Mouse (Mus musculus) C2C12 (cell line): Measurements from ENCODE around the gene Mybl2. TPM values are rescaled to one million over a fixed set of nuclear protein-coding genes. Genes with fewer than 3 reads are reported as not detected.

Experiments
- H3K27me3 ChIP-seq: one replicate; pipeline ENCODE4 v1.6.1; 2011; ENCODE audit not compliant: control insufficient read depth, insufficient read depth, insufficient read length
- H3K36me3 ChIP-seq: one replicate; pipeline ENCODE4 v1.6.1; 2011; ENCODE audit not compliant: control insufficient read depth, insufficient read depth
- H3K4me3 ChIP-seq: one replicate; pipeline ENCODE4 v1.5.1; 2011; ENCODE audit warnings: mild to moderate bottlenecking, control low read depth; ENCODE audit not compliant: poor library complexity, insufficient read depth, severe bottlenecking
- H3K79me2 ChIP-seq: one replicate; pipeline ENCODE4 v1.6.1; 2011; ENCODE audit not compliant: control insufficient read depth, insufficient read depth
- H3K79me3 ChIP-seq: one replicate; pipeline ENCODE4 v1.6.1; 2011; ENCODE audit warnings: low read depth, control low read depth
- H3ac ChIP-seq: one replicate; pipeline ENCODE3; 2011; ENCODE audit warnings: low read depth; ENCODE audit not compliant: control insufficient read depth, insufficient read length
- CEBPB ChIP-seq: IDR thresholded peaks from one replicate; pipeline ENCODE4 v1.6.1; 2011; ENCODE audit warnings: low read depth, mild to moderate bottlenecking, control low read depth, moderate library complexity
- CTCF ChIP-seq: IDR thresholded peaks from one replicate; pipeline ENCODE4 v1.5.1; 2011; ENCODE audit not compliant: control insufficient read depth, insufficient read depth, insufficient read length
- FOSL1 ChIP-seq: IDR thresholded peaks from one replicate; pipeline ENCODE4 v1.8.0; 2011; ENCODE audit warnings: mild to moderate bottlenecking, low read length; ENCODE audit not compliant: poor library complexity, insufficient read depth, severe bottlenecking
- MAX ChIP-seq: IDR thresholded peaks from one replicate; pipeline ENCODE4 v1.6.1; 2011; ENCODE audit warnings: mild to moderate bottlenecking, control low read depth
- MYOD1 ChIP-seq: IDR thresholded peaks from one replicate; pipeline ENCODE4 v1.6.1; 2011; ENCODE audit warnings: low read depth; ENCODE audit not compliant: control insufficient read depth, insufficient read length
- MYOG ChIP-seq: IDR thresholded peaks from one replicate; pipeline ENCODE4 v1.6.1; 2011; ENCODE audit not compliant: control insufficient read depth, insufficient read length; ENCODE audit errors: extremely low read depth
- USF1 ChIP-seq: IDR thresholded peaks from one replicate; pipeline ENCODE4 v1.6.1; 2011; ENCODE audit warnings: low read depth, mild to moderate bottlenecking, control low read depth, moderate library complexity
- polyA plus RNA-seq: library from polyadenylated mRNA; unstranded; fragments of >200 nt; fragmentation: generic; extraction: Trizol; gene quantifications from one replicate; pipeline ENCODE4 v1.2.1, GENCODE M21; 2012; ENCODE audit warnings: missing spikeins

The Mybl2 gene
- polyA plus RNA-seq, 1 experiment, result 37.8 TPM

GRCm38 (mm10) chr2:163084519-163084918 is 30.0 kb downstream of the Mybl2 start:
- Histone ChIP-seq H3K79me3 (no peaks in the 10 kb centered on the region), H3ac (no peak overlapping the region), H3K36me3 (peaks cover 24% of the 10 kb centered on the region), H3K79me2 (no peaks in the 10 kb centered on the region), H3K27me3 (no peaks in the 10 kb centered on the region), H3K4me3 (no peak overlapping the region)
- TF ChIP-seq CEBPB, result no peak
- TF ChIP-seq MAX, result no peak
- TF ChIP-seq MYOG, result no peak
- no peak for TF ChIP-seq USF1
- TF ChIP-seq CTCF, result no peak
- no peak for TF ChIP-seq MYOD1
- no peak for TF ChIP-seq FOSL1

DNA sequence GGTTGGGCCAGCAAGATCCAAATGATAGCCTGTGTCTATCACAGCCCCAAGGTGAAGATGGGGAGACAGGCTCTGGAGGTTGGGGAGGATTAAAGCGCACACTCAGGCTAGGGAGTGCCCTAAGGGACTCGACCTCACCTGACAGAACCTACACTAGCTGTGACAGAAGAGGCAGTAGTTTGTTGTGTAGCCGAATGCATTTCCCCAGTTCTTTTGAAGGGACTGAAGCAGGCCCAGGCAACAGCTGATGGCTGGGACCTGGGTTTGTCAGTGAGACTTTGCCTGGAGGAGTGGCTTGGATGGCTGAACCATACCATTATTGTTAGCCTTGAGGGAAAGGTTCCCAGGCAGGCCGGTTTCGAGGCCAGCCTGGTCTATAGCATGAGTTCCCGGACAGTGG is 30.6 kb downstream of the Mybl2 start:
- TF ChIP-seq CEBPB (no peak), FOSL1 (no peak), CTCF (no peak), USF1 (no peak), MAX (no peak), MYOD1 (no peak), MYOG (no peak)

DNA sequence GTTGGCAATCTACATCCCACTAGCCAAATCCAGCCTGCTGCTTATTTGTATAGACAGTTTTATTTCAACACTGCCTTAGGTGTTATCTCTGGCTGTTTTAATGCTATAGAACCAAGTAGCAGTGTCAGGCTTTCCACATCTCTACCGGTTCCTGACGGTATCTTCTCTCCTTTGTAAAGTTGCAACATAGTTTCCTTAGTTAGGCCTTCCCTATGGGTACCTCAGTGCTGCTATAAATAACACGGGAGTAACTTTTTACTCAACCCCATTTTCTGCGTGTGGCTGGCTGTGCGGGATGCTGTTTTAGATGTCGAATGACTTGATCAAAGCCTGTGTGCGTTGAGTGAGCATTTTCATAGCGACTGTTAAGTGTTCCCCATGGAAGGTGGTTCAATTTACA is 32.1 kb downstream of the Mybl2 start:
- H3ac ChIP-seq, result no peak overlapping the region
- peaks cover 14% of the 10 kb centered on the region for H3K36me3 ChIP-seq
- H3K4me3 ChIP-seq, result no peak overlapping the region
- H3K79me2 ChIP-seq, result no peaks in the 10 kb centered on the region
- H3K79me3 ChIP-seq, result no peaks in the 10 kb centered on the region
- H3K27me3 ChIP-seq, result no peaks in the 10 kb centered on the region
- TF ChIP-seq CEBPB (no peak), MAX (no peak), FOSL1 (no peak), MYOG (no peak), CTCF (no peak), USF1 (no peak), MYOD1 (no peak)

More for the DNA sequence above, 30.6 kb downstream of the Mybl2 start:
- Histone ChIP-seq H3K4me3 (no peak overlapping the region), H3ac (no peak overlapping the region), H3K36me3 (peaks cover 20% of the 10 kb centered on the region), H3K79me2 (no peaks in the 10 kb centered on the region), H3K79me3 (no peaks in the 10 kb centered on the region), H3K27me3 (no peaks in the 10 kb centered on the region)

- TF ChIP-seq MYOD1 (no peak), USF1 (no peak), CEBPB (no peak), FOSL1 (no peak), MYOG (no peak), CTCF (no peak), MAX (no peak)
- H3K79me2 ChIP-seq, result no peaks in the 10 kb centered on the region
- H3K4me3 ChIP-seq, result no peak within 1 kb of the TSS
- no peaks in the 10 kb centered on the region for H3K79me3 ChIP-seq
- H3K36me3 ChIP-seq, result peaks cover 14% of the 10 kb centered on the region
- H3K27me3 ChIP-seq, result no peaks in the 10 kb centered on the region
- H3ac ChIP-seq, result no peak within 1 kb of the TSS
Measured at GRCm38 (mm10) chr2:163087728-163088127, 33.2 kb downstream of the Mybl2 start, which contains the start of gene Gtsf1l. Gene Gtsf1l (minus strand): TSS chr2:163087855.

DNA sequence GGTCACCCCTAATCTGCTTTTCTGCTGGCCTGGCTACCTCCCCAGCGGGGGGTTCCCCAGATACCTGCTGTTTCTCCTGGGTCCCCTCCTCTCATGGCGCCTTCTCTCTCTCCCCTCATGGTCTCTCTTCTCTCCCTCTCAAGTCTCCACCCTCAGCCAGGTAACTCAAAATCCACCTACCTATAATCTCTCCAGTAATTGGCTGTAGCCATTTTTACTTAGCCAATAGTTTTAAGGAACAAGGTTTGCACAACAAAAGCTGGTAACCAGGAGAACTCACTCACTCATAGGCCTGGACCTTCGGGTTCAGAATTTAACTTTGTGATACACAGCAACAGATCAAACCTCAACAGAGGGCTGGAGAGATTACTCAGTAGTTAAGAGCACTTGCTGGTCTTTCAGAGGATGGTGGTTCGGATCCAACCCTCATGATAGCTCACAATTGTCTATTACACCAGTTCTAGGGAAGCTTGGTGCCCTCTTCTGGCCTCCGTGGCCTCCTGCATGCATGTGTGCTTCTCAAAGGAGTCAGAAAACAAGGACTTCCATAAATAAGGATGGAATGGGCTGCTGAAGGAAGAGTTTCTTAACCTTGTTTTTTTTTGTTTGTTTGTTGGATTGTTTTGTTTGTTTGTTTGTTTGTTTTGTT is 35.1 kb downstream of the Mybl2 start:
- peaks cover 5% of the 10 kb centered on the region for H3K36me3 ChIP-seq
- H3ac ChIP-seq, result no peak overlapping the region
- no peak overlapping the region for H3K4me3 ChIP-seq
- no peaks in the 10 kb centered on the region for H3K79me3 ChIP-seq
- TF ChIP-seq CTCF, result peak; percentile 11
- TF ChIP-seq FOSL1, result no peak
- no peaks in the 10 kb centered on the region for H3K79me2 ChIP-seq
- no peaks in the 10 kb centered on the region for H3K27me3 ChIP-seq

DNA sequence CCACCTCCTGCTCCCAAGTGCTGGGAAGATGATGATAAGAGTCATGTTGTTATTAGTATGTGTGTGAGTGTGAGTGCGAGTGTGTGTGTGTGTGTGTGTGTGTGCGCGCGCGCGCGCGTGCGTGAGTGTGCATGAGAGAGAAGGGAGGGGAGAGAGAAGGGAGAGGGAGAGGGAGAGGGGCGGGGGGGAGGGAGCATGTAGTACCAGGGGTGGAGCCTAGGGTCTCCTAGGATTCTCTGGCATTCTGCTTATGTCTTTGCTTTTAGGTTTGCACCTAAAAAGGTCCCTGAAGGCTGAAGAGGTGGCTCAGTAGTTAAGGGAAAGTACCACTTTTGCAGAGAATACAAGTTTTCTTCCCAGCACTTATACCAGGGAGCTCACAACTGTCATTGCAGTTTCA is 40.4 kb downstream of the Mybl2 start:
- no peak overlapping the region for H3ac ChIP-seq
- H3K36me3 ChIP-seq, result no peaks in the 10 kb centered on the region
- H3K79me3 ChIP-seq, result no peaks in the 10 kb centered on the region
- TF ChIP-seq USF1 (no peak), MYOD1 (no peak), MAX (no peak), CTCF (no peak), MYOG (no peak), CEBPB (no peak), FOSL1 (no peak)
- H3K4me3 ChIP-seq, result no peak overlapping the region
- no peaks in the 10 kb centered on the region for H3K79me2 ChIP-seq
- peaks cover 4% of the 10 kb centered on the region for H3K27me3 ChIP-seq
